In the genomic region with DNA sequence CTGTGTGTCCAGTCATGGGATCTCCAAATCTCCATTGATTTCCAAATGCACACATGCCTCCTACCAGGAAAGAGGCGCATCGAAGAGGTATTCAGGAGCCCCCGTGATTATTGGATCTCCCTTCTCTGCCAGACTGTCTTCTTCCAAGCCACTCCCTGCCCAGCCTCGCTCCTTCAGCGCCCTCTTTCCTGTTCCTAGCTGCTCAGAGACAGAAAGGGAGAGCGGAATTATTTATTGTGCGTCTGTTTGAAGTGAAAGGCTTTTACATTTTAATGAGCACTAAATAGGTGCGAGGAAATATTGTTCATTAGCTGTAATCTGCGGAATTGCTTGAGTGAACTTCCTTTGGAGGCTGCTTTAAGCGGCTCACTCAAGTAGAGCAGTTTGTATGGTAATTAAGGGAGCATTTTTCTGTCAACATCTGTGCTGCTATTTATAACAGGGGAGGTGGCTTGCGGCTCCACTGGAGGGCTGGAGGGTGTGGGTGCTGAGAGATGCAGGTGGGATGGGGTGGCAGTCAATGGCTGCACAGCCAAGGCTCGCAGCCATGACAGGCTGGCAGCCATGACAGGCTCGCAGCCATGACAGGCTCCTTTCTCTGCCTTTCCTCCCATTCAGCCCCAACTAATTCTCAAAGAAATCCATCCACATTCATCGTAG, we compare ENCODE assay signal across 10 mouse cellular contexts.
DNase-seq lines count a peak whose midpoint lies in the region; ATAC-seq lines count a peak whose summit lies in the region.
"Had no signal": no experiment of that assay in that cellular context is flagged by ENCODE, and none has a peak within 500 bp of the region (broad histone marks: within the 10 kb centered on the region; RNA-seq: fewer than 3 reads in every experiment).

No protein-coding gene starts in this region.

- peak; percentile 89 for ATAC-seq in neural tube, embryonic 12.5 days (ENCODE audit: low FRiP score, low read depth)

- H3K36me3 ChIP-seq in neural tube, embryonic 12.5 days, result no peaks in the 10 kb centered on the region

- no peak overlapping the region for H3K4me3 ChIP-seq in neural tube, embryonic 12.5 days

- peaks cover 4% of the 10 kb centered on the region; the same call in 1 of the 2 replicates for H3K4me1 ChIP-seq in neural tube, embryonic 12.5 days

- no peak overlapping the region for H3K9ac ChIP-seq in neural tube, embryonic 12.5 days

- peak overlapping the region; percentile 26; the same call in 1 of the 2 replicates for H3K4me2 ChIP-seq in neural tube, embryonic 12.5 days (replicated peaks)

- H3K9me3 ChIP-seq in neural tube, embryonic 12.5 days, result no peaks in the 10 kb centered on the region

- peak; percentile 14 for DNase-seq in kidney, adult 11 months
- no peak for DNase-seq in kidney, postnatal 10 days
- DNase-seq in ES-CJ7 (ENCODE audit: low read depth, low spot score), result peak; percentile 22
- DNase-seq in forelimb bud, embryonic 11.5 days (ENCODE audit: low read depth, low spot score), result peak; percentile 21
- no peak for DNase-seq in adrenal gland, postnatal 4 days (ENCODE audit: low spot score in 2 of 2)
- DNase-seq in cerebellum, adult 9-11 months, result no peak
- DNase-seq in yolk sac, embryonic 10.5 days (ENCODE audit: low spot score), result no peak
- DNase-seq: layer of hippocampus, postnatal 36 days; lung, adult 2 months had no signal

- H3K27me3 ChIP-seq in neural tube, embryonic 12.5 days (replicated peaks), result no peaks in the 10 kb centered on the region

- no peak overlapping the region for H3K27ac ChIP-seq in neural tube, embryonic 12.5 days

- 44% methylated on average over 14 of the region's 14 CpGs for WGBS in neural tube, embryonic 12.5 days

Comparison
In these comparisons a context has a peak if more than half of its experiments do, and no peak if none do; other contexts are left out.
1. DNase-seq: peak in kidney, adult 11 months (single experiment), ES-CJ7 (single experiment) and forelimb bud, embryonic 11.5 days (single experiment); none in kidney, postnatal 10 days (single experiment), adrenal gland, postnatal 4 days (0 of 2), cerebellum, adult 9-11 months (single experiment) and yolk sac, embryonic 10.5 days (single experiment).